Mouse (Mus musculus): Measurements from ENCODE around the gene Tnfrsf9. TPM values are rescaled to one million over a fixed set of nuclear protein-coding genes. Genes with fewer than 3 reads are reported as not detected.

The Tnfrsf9 gene
- polyA plus RNA-seq, 1 experiment from 2014 or later, result 1.1 TPM

DNA sequence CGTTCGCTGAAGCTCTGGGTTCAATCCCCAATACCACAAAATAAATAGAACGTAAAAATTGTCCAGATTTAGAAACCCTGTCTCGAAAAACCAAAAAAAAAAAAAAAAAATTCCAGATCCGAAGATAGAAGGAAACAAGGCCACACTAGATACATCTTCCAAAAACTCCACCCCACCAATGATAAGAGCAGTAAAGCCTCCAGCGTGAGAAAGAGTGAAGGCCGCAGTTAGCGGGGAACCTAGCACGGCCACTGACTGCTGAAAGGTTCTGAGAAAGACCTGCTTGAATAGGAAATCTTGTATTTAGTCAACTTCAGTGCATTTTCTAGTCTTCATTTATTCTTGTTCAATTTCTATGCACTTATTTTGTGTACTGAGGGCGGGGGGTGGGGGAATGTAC, 39.0 kb upstream of the Tnfrsf9 start:
- ATAC-seq, result no peak
- Histone ChIP-seq H3K36me3 (ENCODE audit: insufficient read depth, low read length) (no peaks in the 10 kb centered on the region), H3K4me2 (replicated peaks; ENCODE audit: low read depth, low read length) (no peak overlapping the region), H3K9me3 (ENCODE audit: low read length) (peaks cover 14% of the 10 kb centered on the region), H3K27me3 (replicated peaks; ENCODE audit: insufficient read depth, low read length) (no peaks in the 10 kb centered on the region), H3K27ac (ENCODE audit: low read length) (no peak overlapping the region), H3K4me1 (ENCODE audit: insufficient read depth, low read depth, low read length) (peaks cover 14% of the 10 kb centered on the region; the same call in 1 of the 2 replicates), H3K9ac (replicated peaks; ENCODE audit: low read depth) (no peak overlapping the region), H3K4me3 (ENCODE audit: low read depth, low read length) (no peak overlapping the region)
- no peak for TF ChIP-seq EP300 (IDR thresholded peaks at IDR 0.05)
- no peak for TF ChIP-seq CTCF (IDR thresholded peaks at IDR 0.05)
- 73% methylated on average over 10 of the region's 10 CpGs for WGBS
- DNase-seq (ENCODE audit: low spot score), result no peak

DNA sequence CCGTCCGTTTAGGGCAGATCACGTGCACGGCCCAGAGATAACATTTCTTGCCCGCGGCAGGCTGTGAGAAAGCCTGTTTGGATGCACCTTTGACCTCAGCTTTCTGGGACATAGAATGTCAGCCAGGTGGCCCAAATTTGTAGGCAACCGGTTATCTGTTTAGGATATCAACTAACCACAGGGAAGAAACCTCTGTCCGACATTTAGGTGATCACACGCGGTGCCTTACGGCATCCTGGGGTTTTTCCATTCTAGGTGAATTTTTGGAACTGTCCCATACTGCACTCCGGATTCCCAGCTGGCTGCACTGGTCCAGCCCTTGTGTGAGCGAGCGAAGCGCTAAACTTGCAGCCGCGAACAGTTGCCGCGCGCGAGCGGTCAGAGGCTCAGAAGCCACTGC, 34.7 kb upstream of the Tnfrsf9 start:
- H3K4me3 ChIP-seq (ENCODE audit: low read depth, low read length), result no peak overlapping the region
- WGBS, result 93% methylated on average over 22 of the region's 22 CpGs
- no peaks in the 10 kb centered on the region for H3K27me3 ChIP-seq (replicated peaks; ENCODE audit: insufficient read depth, low read length)
- ATAC-seq, result no peak
- H3K4me2 ChIP-seq (replicated peaks; ENCODE audit: low read depth, low read length), result no peak overlapping the region
- TF ChIP-seq EP300 (IDR thresholded peaks at IDR 0.05), result no peak
- no peak for TF ChIP-seq CTCF (IDR thresholded peaks at IDR 0.05)
- no peak overlapping the region for H3K9ac ChIP-seq (replicated peaks; ENCODE audit: low read depth)
- DNase-seq (ENCODE audit: low spot score), result no peak
- H3K4me1 ChIP-seq (ENCODE audit: insufficient read depth, low read depth, low read length), result no peaks in the 10 kb centered on the region
- no peak overlapping the region for H3K27ac ChIP-seq (ENCODE audit: low read length)
- no peaks in the 10 kb centered on the region for H3K36me3 ChIP-seq (ENCODE audit: insufficient read depth, low read length)
- H3K9me3 ChIP-seq (ENCODE audit: low read length), result peaks cover 14% of the 10 kb centered on the region

GRCm38 (mm10) chr4:150880364-150880763, 34.0 kb upstream of the Tnfrsf9 start:
- TF ChIP-seq CTCF (IDR thresholded peaks at IDR 0.05) (no peak), EP300 (IDR thresholded peaks at IDR 0.05) (no peak)
- H3K27me3 ChIP-seq (replicated peaks; ENCODE audit: insufficient read depth, low read length), result no peaks in the 10 kb centered on the region
- H3K9me3 ChIP-seq (ENCODE audit: low read length), result peaks cover 14% of the 10 kb centered on the region
- no peak overlapping the region for H3K4me3 ChIP-seq (ENCODE audit: low read depth, low read length)
- H3K4me1 ChIP-seq (ENCODE audit: insufficient read depth, low read depth, low read length), result no peaks in the 10 kb centered on the region
- H3K27ac ChIP-seq (ENCODE audit: low read length), result no peak overlapping the region
- no peak for ATAC-seq
- WGBS, result 86% methylated on average over 5 of the region's 5 CpGs
- no peaks in the 10 kb centered on the region for H3K36me3 ChIP-seq (ENCODE audit: insufficient read depth, low read length)
- H3K9ac ChIP-seq (replicated peaks; ENCODE audit: low read depth), result no peak overlapping the region
- no peak overlapping the region for H3K4me2 ChIP-seq (replicated peaks; ENCODE audit: low read depth, low read length)
- no peak for DNase-seq (ENCODE audit: low spot score)

- ATAC-seq, result no peak
- H3K4me2 ChIP-seq (replicated peaks; ENCODE audit: low read depth, low read length), result no peak overlapping the region
- H3K4me1 ChIP-seq (ENCODE audit: insufficient read depth, low read depth, low read length), result no peaks in the 10 kb centered on the region
- no peaks in the 10 kb centered on the region for H3K27me3 ChIP-seq (replicated peaks; ENCODE audit: insufficient read depth, low read length)
- no peak for TF ChIP-seq CTCF (IDR thresholded peaks at IDR 0.05)
- TF ChIP-seq EP300 (IDR thresholded peaks at IDR 0.05), result no peak
- no peak overlapping the region for H3K9ac ChIP-seq (replicated peaks; ENCODE audit: low read depth)
- no peak for DNase-seq (ENCODE audit: low spot score)
- H3K36me3 ChIP-seq (ENCODE audit: insufficient read depth, low read length), result no peaks in the 10 kb centered on the region
- H3K4me3 ChIP-seq (ENCODE audit: low read depth, low read length), result no peak overlapping the region
- peaks cover 14% of the 10 kb centered on the region for H3K9me3 ChIP-seq (ENCODE audit: low read length)
- H3K27ac ChIP-seq (ENCODE audit: low read length), result no peak overlapping the region
- 83% methylated on average over 5 of the region's 5 CpGs for WGBS
Observed at GRCm38 (mm10) chr4:150882632-150883031, 31.7 kb upstream of the Tnfrsf9 start.

GRCm38 (mm10) chr4:150887903-150888302, 26.5 kb upstream of the Tnfrsf9 start:
- H3K9ac ChIP-seq (replicated peaks; ENCODE audit: low read depth), result no peak overlapping the region
- ATAC-seq (no peak), DNase-seq (ENCODE audit: low spot score) (no peak)
- no peaks in the 10 kb centered on the region for H3K9me3 ChIP-seq (ENCODE audit: low read length)
- no peaks in the 10 kb centered on the region for H3K27me3 ChIP-seq (replicated peaks; ENCODE audit: insufficient read depth, low read length)
- H3K4me2 ChIP-seq (replicated peaks; ENCODE audit: low read depth, low read length), result no peak overlapping the region
- 73% methylated on average over 5 of the region's 5 CpGs for whole genome bisulfite sequencing
- no peak for TF ChIP-seq EP300 (IDR thresholded peaks at IDR 0.05)
- TF ChIP-seq CTCF (IDR thresholded peaks at IDR 0.05), result no peak
- H3K36me3 ChIP-seq (ENCODE audit: insufficient read depth, low read length), result no peaks in the 10 kb centered on the region
- peaks cover 17% of the 10 kb centered on the region for H3K4me1 ChIP-seq (ENCODE audit: insufficient read depth, low read depth, low read length)
- no peak overlapping the region for H3K27ac ChIP-seq (ENCODE audit: low read length)
- H3K4me3 ChIP-seq (ENCODE audit: low read depth, low read length), result no peak overlapping the region

- no peak for DNase-seq (ENCODE audit: low spot score)
- no peak overlapping the region for H3K27ac ChIP-seq (ENCODE audit: low read length)
- H3K36me3 ChIP-seq (ENCODE audit: insufficient read depth, low read length), result no peaks in the 10 kb centered on the region
- H3K4me2 ChIP-seq (replicated peaks; ENCODE audit: low read depth, low read length), result no peak overlapping the region
- no peak for TF ChIP-seq EP300 (IDR thresholded peaks at IDR 0.05)
- no peak for TF ChIP-seq CTCF (IDR thresholded peaks at IDR 0.05)
- no peak overlapping the region for H3K9ac ChIP-seq (replicated peaks; ENCODE audit: low read depth)
- no peak for ATAC-seq
- H3K4me3 ChIP-seq (ENCODE audit: low read depth, low read length), result no peak overlapping the region
- no peaks in the 10 kb centered on the region for H3K27me3 ChIP-seq (replicated peaks; ENCODE audit: insufficient read depth, low read length)
- WGBS, result 61% methylated on average over 4 of the region's 4 CpGs
- no peaks in the 10 kb centered on the region for H3K9me3 ChIP-seq (ENCODE audit: low read length)
- H3K4me1 ChIP-seq (ENCODE audit: insufficient read depth, low read depth, low read length), result peaks cover 17% of the 10 kb centered on the region
Observed at GRCm38 (mm10) chr4:150888492-150888891, 25.9 kb upstream of the Tnfrsf9 start.
